Mouse (Mus musculus): Measurements from ENCODE around the gene Dglucy.

Dglucy gene

DNA sequence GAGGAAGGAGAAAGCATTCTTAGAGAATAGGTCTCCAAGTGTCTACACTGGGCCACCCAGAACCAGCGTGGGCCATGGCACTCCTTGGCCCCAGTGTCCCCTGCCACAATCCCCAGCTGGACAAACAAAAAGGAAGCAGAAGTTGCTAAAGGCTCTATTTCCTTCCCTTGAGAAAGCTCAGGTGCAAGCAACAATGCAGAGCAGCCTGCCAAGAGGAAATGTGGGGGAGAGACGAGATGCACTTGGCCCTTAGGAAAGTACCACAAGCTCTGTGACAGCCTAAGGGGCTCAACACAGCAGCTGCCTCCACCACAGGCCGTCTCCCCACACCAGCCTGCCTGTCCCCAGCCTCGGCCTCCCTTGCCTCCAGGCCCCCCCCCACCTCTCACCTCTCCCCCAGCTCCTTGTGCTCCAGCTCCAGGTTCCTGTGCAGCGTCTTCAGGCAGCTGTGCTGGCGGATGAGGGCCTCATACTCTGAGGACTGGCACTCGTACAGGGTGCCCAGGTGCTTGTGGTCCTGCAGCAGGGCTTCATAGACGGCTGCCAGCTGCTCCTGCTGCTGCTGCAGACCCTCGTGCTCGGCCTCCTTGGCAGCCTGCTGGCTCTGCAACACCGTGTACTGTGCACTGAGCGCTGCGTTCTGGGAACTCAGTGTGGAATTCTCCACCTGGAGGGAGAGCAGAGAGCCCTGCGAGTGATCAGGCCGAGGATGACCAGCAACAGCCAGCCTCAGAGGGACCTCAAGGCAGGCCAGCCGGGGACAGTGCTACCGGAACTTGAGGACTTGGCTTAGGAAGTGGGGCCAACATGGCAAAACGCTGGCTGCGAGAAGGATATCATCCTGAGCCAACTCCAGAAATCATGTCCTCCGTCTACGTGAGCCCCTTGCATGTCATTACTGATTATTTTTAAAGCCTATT lies 158.8 kb downstream of the Dglucy start:
- no peak for DNase-seq

GRCm38 (mm10) chr12:100941361-100941760 lies 162.5 kb downstream of the Dglucy start:
- no peak for DNase-seq

DNA sequence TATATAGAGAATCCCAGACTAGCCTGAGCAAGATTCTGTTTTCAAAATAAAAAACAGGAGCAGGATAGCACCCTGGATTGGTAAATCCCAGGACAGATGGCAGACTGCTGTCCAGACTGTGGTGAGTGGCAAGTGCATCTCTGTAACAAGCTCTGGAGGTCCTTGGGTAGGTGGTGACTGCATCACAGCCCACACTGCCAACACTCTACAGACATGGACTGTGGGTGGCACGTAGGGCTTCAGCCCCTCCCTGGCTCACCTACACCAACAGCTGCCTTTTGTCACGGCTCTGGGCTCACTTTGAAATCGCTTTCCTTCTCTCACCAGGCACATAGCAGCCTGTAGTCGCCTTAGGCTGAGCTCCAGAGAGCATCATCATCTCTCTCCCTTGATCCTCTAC lies 164.3 kb downstream of the Dglucy start:
- DNase-seq = no peak

GRCm38 (mm10) chr12:100944921-100945336 lies 166.1 kb downstream of the Dglucy start:
- DNase-seq = no peak

DNA sequence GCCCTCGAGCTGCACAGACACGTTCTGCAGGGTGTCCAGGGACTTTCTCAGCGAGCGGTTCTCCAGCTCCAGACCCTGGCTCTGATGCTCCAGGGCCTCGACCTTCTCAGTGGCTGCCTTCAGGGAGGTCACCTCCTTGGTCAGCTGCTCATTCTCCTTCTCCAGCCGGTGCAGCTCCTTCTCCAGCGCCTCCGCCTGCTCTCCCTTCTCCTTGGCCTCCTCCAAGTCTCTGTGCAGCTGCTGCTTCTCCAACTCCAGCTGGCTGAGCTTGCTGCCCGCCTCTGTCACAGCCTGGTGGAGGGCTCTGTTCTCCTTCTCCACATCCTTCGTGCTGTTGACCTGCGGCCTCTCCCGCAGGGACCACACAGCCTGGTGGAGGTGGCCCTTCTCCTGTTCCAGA lies 166.6 kb downstream of the Dglucy start:
- no peak for DNase-seq

DNA sequence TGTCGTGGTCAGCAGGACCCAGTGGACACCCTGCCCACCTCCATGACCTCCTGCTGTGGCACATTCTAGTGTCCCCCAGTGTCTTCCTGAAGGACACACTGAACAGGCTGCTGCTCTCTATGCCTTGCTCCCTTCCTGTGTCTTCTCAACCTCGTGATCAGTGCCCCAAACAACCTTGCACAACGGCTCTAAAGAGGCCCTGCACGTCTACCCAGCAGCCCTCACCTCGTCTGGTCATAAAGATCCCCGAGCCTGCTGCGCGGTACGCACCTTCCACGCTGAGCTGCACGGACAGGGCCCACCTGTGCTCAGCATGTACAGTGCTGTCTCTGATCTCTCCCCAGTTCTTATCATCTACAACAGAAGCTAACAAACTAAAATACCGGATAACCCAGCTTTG lies 167.1 kb downstream of the Dglucy start:
- DNase-seq = no peak

Data from right cerebral cortex, postnatal 14 days (tissue).